In the genomic region with DNA sequence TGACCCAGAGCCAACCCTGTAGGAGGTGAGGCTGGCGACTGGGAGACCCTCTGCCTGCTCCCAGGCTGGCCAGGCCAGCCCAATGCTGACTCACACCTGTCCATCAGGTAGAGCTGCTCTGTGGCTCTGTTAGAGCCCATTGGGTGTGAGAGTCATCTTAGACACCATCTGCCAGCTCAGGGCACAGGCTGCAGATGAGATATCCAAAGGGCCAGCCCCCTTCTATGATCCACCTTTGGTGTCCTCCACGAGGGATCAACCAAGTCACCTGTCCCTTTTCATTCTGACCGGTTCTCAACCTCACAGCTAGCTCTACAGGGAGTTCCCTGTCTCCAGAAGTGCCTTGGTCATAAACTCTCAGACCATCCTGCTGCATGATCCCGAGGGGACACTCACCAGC, we compare ENCODE assay signal across 8 mouse cellular contexts. TPM values are rescaled to one million over a fixed set of nuclear protein-coding genes. Genes with fewer than 3 reads are reported as not detected.
A peak's percentile ranks its signal among the peaks of the same experiment; 100 is the strongest.
DNase-seq lines count a peak whose midpoint lies in the region; ATAC-seq and TF ChIP-seq lines count a peak whose summit lies in the region.

No protein-coding gene starts in this region.

- peak overlapping the region; percentile 92; the same call in 1 of the 2 replicates for H3K9ac ChIP-seq in heart, embryonic 12.5 days
- H3K9ac ChIP-seq in CH12.LX (ENCODE audit: insufficient read depth, low read depth) = peak overlapping the region; percentile 80
- H3K9ac ChIP-seq in forebrain, embryonic 11.5 days (ENCODE audit: low read length) = peak overlapping the region; percentile 93
- peak overlapping the region; percentile 86 for H3K9ac ChIP-seq in liver, embryonic 13.5 days

- peak overlapping the region; percentile 72 for H3K4me3 ChIP-seq in heart, embryonic 12.5 days
- H3K4me3 ChIP-seq in CH12.LX (replicated peaks in 1 of 3; ENCODE audit: low read depth in 2 of 3, low read length in 2 of 3, poor library complexity in 1 of 3) = peak overlapping the region; percentile 75 to 97 (median 89)
- peak overlapping the region; percentile 87 for H3K4me3 ChIP-seq in forebrain, embryonic 11.5 days (ENCODE audit: low read depth, low read length)
- H3K4me3 ChIP-seq in liver, embryonic 13.5 days (replicated peaks) = peak overlapping the region; percentile 75

- DNase-seq in heart, postnatal 14 days = no peak
- DNase-seq in CH12.LX (ENCODE audit: extremely low read depth) = no peak
- DNase-seq in forebrain, embryonic 11.5 days (ENCODE audit: low spot score) = no peak
- DNase-seq in liver, embryonic 13.5 days = no peak
- DNase-seq in layer of hippocampus, adult 18-20 months (ENCODE audit: low spot score in 2 of 2) = no peak
- no peak for DNase-seq in adrenal gland, adult (ENCODE audit: inconsistent age in 2 of 2, low spot score in 1 of 2)

- dilution Hi-C loops in CH12.LX (cut with MboI; ENCODE audit: extremely low pct_ligation_motif_present, extremely low pct_unique_long_range_greater_than_20kb, low sequenced_read_pairs) = no loop called here

- no peak for ATAC-seq in heart, embryonic 12.5 days (ENCODE audit: insufficient number of reproducible peaks, low FRiP score)
- no peak for ATAC-seq in forebrain, embryonic 11.5 days (replicated peaks; ENCODE audit: low FRiP score)
- ATAC-seq in liver, embryonic 13.5 days (ENCODE audit: low read depth) = no peak
- ATAC-seq in erythroid progenitor cell, adult 5-6 weeks (replicated peaks; ENCODE audit: low FRiP score, poor library complexity, severe bottlenecking) = no peak

- peaks cover 50% of the 10 kb centered on the region for H3K36me3 ChIP-seq in heart, embryonic 12.5 days
- H3K36me3 ChIP-seq in CH12.LX (replicated peaks in 1 of 2; ENCODE audit: control insufficient read depth in 1 of 2, insufficient read depth in 1 of 2, low read length in 1 of 2) = peaks cover 43 to 57% of the 10 kb centered on the region in 2 experiments
- peaks cover 36% of the 10 kb centered on the region for H3K36me3 ChIP-seq in forebrain, embryonic 11.5 days (ENCODE audit: control insufficient read depth, insufficient read depth, low read length)
- peaks cover 53% of the 10 kb centered on the region for H3K36me3 ChIP-seq in liver, embryonic 13.5 days

- no peak for TF ChIP-seq RAD21 in CH12.LX (IDR thresholded peaks at IDR 0.05; ENCODE audit: low read depth, low read length)

- no peak; the same call in 1 of the 2 replicates for TF ChIP-seq POLR2A in CH12.LX (IDR thresholded peaks at IDR 0.05; ENCODE audit: low read depth, low read length)

- in situ Hi-C loops in CH12.LX (cut with MboI; ENCODE audit: low pct_ligation_motif_present, low pct_unique_long_range_greater_than_20kb, low sequenced_read_pairs) = loop anchor here (5.0 kb wide), 1 partner anchor 65 kb away; no protein-coding TSS in a partner anchor

- H3K27me3 ChIP-seq in heart, embryonic 12.5 days (replicated peaks) = no peaks in the 10 kb centered on the region
- no peaks in the 10 kb centered on the region for H3K27me3 ChIP-seq in CH12.LX (replicated peaks)
- no peaks in the 10 kb centered on the region for H3K27me3 ChIP-seq in forebrain, embryonic 11.5 days (ENCODE audit: control insufficient read depth, insufficient read depth, low read length)
- H3K27me3 ChIP-seq in liver, embryonic 13.5 days = no peaks in the 10 kb centered on the region

- no peak overlapping the region for H3K27ac ChIP-seq in heart, embryonic 12.5 days (ENCODE audit: poor library complexity, severe bottlenecking)
- no peak overlapping the region for H3K27ac ChIP-seq in CH12.LX (ENCODE audit: insufficient read depth, low read depth)
- no peak overlapping the region for H3K27ac ChIP-seq in forebrain, embryonic 11.5 days (ENCODE audit: low read depth, low read length)
- no peak overlapping the region for H3K27ac ChIP-seq in liver, embryonic 13.5 days

- TF ChIP-seq EP300 in CH12.LX (IDR thresholded peaks at IDR 0.05; ENCODE audit: low read length) = no peak

- H3K4me2 ChIP-seq in heart, embryonic 12.5 days = peak overlapping the region; percentile 85
- H3K4me2 ChIP-seq in CH12.LX (ENCODE audit: insufficient read depth, low read depth, poor library complexity, severe bottlenecking) = peak overlapping the region; percentile 83
- peak overlapping the region; percentile 98 for H3K4me2 ChIP-seq in forebrain, embryonic 11.5 days (ENCODE audit: low read depth, low read length, severe bottlenecking)
- peak overlapping the region; percentile 98 for H3K4me2 ChIP-seq in liver, embryonic 13.5 days

- intact Hi-C loops in heart, postnatal 14 days (cut with DNase I) = loop anchor here (5.0 kb wide), 1 partner anchor 80 kb away; no protein-coding TSS in a partner anchor

- no peaks in the 10 kb centered on the region for H3K9me3 ChIP-seq in heart, embryonic 12.5 days (replicated peaks)
- H3K9me3 ChIP-seq in CH12.LX (replicated peaks; ENCODE audit: low read length) = no peaks in the 10 kb centered on the region
- no peaks in the 10 kb centered on the region for H3K9me3 ChIP-seq in forebrain, embryonic 11.5 days (ENCODE audit: control insufficient read depth, low read length)
- H3K9me3 ChIP-seq in liver, embryonic 13.5 days (replicated peaks) = no peaks in the 10 kb centered on the region

- TF ChIP-seq CTCF in CH12.LX (conservative IDR thresholded peaks at IDR 0.05 in 1 of 2, IDR thresholded peaks at IDR 0.05 in 1 of 2; ENCODE audit: low read depth in 2 of 2, low read length in 2 of 2) = no peak

- 57% methylated on average over 4 of the region's 4 CpGs for WGBS in heart, embryonic 12.5 days
- WGBS in forebrain, embryonic 11.5 days = 55% methylated on average over 4 of the region's 4 CpGs
- WGBS in liver, embryonic 13.5 days (ENCODE audit: insufficient replicate concordance) = 40% methylated on average over 4 of the region's 4 CpGs

- peaks cover 33% of the 10 kb centered on the region for H3K79me2 ChIP-seq in CH12.LX (replicated peaks; ENCODE audit: control insufficient read depth, extremely low read depth, insufficient read depth, poor library complexity, severe bottlenecking)

- peaks cover 41% of the 10 kb centered on the region for H3K4me1 ChIP-seq in heart, embryonic 12.5 days (replicated peaks)
- H3K4me1 ChIP-seq in CH12.LX (ENCODE audit: control insufficient read depth in 1 of 2, insufficient read depth in 2 of 2) = peaks cover 23 to 45% of the 10 kb centered on the region in 2 experiments
- H3K4me1 ChIP-seq in forebrain, embryonic 11.5 days (replicated peaks; ENCODE audit: control insufficient read depth, insufficient read depth, low read length) = peaks cover 29% of the 10 kb centered on the region
- peaks cover 54% of the 10 kb centered on the region for H3K4me1 ChIP-seq in liver, embryonic 13.5 days (replicated peaks)

RNA-seq across cellular contexts. Expression of gene Fasn, which starts 2.0 kb away (rescaled TPM):
- 45.1 and 47.5 TPM in 2 replicates for polyA plus RNA-seq in heart, embryonic 12.5 days (2016; fragmentation: Nextera tagmentation; extraction: Ambion mirVana)
- 10 to 100 TPM; 23.0 to 23.2 TPM for total RNA-seq in heart, postnatal 14 days (2021)
- total RNA-seq in CH12.LX (2012; rRNA removed) = 186 and 279 TPM in 2 replicates
- total RNA-seq in CH12.LX (2014; rRNA removed) = 109 and 116 TPM in 2 replicates
- 241 and 300 TPM in 2 replicates for polyA plus RNA-seq in CH12.LX (2012; ENCODE audit: insufficient read length, low read depth)
- polyA plus RNA-seq in forebrain, embryonic 11.5 days (2014; fragmentation: Nextera tagmentation; extraction: Ambion mirVana) = 139 and 140 TPM in 2 replicates
- 15.3 and 17.9 TPM in 2 replicates for polyA plus RNA-seq in liver, embryonic 13.5 days (2015; fragmentation: Nextera tagmentation; extraction: Ambion mirVana)
- 3.2 and 16.3 TPM in 2 replicates for total RNA-seq in erythroid progenitor cell, adult 5-6 weeks (2015; ENCODE audit: low replicate concordance)
- 0.83 and 2.8 TPM in 2 replicates for total RNA-seq in erythroid progenitor cell, adult 5-6 weeks (2017; ENCODE audit: low replicate concordance)
- 100 to 1,000 TPM; 183 to 187 TPM for total RNA-seq in layer of hippocampus, adult 18-20 months (2021)

RNA-seq across cellular contexts. Expression of gene Dus1l, which starts 26.1 kb away (rescaled TPM):
- polyA plus RNA-seq in heart, embryonic 12.5 days (2016; fragmentation: Nextera tagmentation; extraction: Ambion mirVana) = 48.0 and 48.3 TPM in 2 replicates
- 10 to 100 TPM; 31.2 to 34.1 TPM for total RNA-seq in heart, postnatal 14 days (2021)
- 120 and 164 TPM in 2 replicates for total RNA-seq in CH12.LX (2012; rRNA removed)
- total RNA-seq in CH12.LX (2014; rRNA removed) = 98.7 and 105 TPM in 2 replicates
- 155 and 165 TPM in 2 replicates for polyA plus RNA-seq in CH12.LX (2012; ENCODE audit: insufficient read length, low read depth)
- 71.7 and 80.3 TPM in 2 replicates for polyA plus RNA-seq in forebrain, embryonic 11.5 days (2014; fragmentation: Nextera tagmentation; extraction: Ambion mirVana)
- polyA plus RNA-seq in liver, embryonic 13.5 days (2015; fragmentation: Nextera tagmentation; extraction: Ambion mirVana) = 82.6 and 86.2 TPM in 2 replicates
- total RNA-seq in erythroid progenitor cell, adult 5-6 weeks (2015; ENCODE audit: low replicate concordance) = 46.1 and 62.0 TPM in 2 replicates
- 15.4 and 24.6 TPM in 2 replicates for total RNA-seq in erythroid progenitor cell, adult 5-6 weeks (2017; ENCODE audit: low replicate concordance)
- total RNA-seq in layer of hippocampus, adult 18-20 months (2021) = 10 to 100 TPM; 40.1 to 40.4 TPM

RNA-seq across cellular contexts. Expression of gene Gps1, which starts 38.2 kb away (rescaled TPM):
- polyA plus RNA-seq in heart, embryonic 12.5 days (2016; fragmentation: Nextera tagmentation; extraction: Ambion mirVana) = 139 and 140 TPM in 2 replicates
- total RNA-seq in heart, postnatal 14 days (2021) = 10 to 100 TPM; 56.9 to 57.5 TPM
- total RNA-seq in CH12.LX (2012; rRNA removed) (174 and 254 TPM in 2 replicates), CH12.LX (2014; rRNA removed) (184 and 188 TPM in 2 replicates)
- 141 and 158 TPM in 2 replicates for polyA plus RNA-seq in CH12.LX (2012; ENCODE audit: insufficient read length, low read depth)
- polyA plus RNA-seq in forebrain, embryonic 11.5 days (2014; fragmentation: Nextera tagmentation; extraction: Ambion mirVana) = 271 and 304 TPM in 2 replicates
- polyA plus RNA-seq in liver, embryonic 13.5 days (2015; fragmentation: Nextera tagmentation; extraction: Ambion mirVana) = 102 and 104 TPM in 2 replicates
- 31.4 and 39.0 TPM in 2 replicates for total RNA-seq in erythroid progenitor cell, adult 5-6 weeks (2015; ENCODE audit: low replicate concordance)
- total RNA-seq in erythroid progenitor cell, adult 5-6 weeks (2017; ENCODE audit: low replicate concordance) = 17.6 and 19.9 TPM in 2 replicates
- total RNA-seq in layer of hippocampus, adult 18-20 months (2021) = 100 to 1,000 TPM; 152 to 154 TPM

RNA-seq across cellular contexts. Expression of gene Rfng, which starts 38.3 kb away (rescaled TPM):
- polyA plus RNA-seq in heart, embryonic 12.5 days (2016; fragmentation: Nextera tagmentation; extraction: Ambion mirVana) = 23.2 and 24.9 TPM in 2 replicates
- total RNA-seq in heart, postnatal 14 days (2021) = 10 to 100 TPM; 11.8 to 12.0 TPM
- 10.0 and 10.4 TPM in 2 replicates for total RNA-seq in CH12.LX (2012; rRNA removed)
- total RNA-seq in CH12.LX (2014; rRNA removed) = 3.8 and 4.3 TPM in 2 replicates
- 14.2 and 17.6 TPM in 2 replicates for polyA plus RNA-seq in CH12.LX (2012; ENCODE audit: insufficient read length, low read depth)
- 45.4 and 48.3 TPM in 2 replicates for polyA plus RNA-seq in forebrain, embryonic 11.5 days (2014; fragmentation: Nextera tagmentation; extraction: Ambion mirVana)
- polyA plus RNA-seq in liver, embryonic 13.5 days (2015; fragmentation: Nextera tagmentation; extraction: Ambion mirVana) = 11.2 and 15.4 TPM in 2 replicates
- 3.2 and 6.7 TPM in 2 replicates for total RNA-seq in erythroid progenitor cell, adult 5-6 weeks (2015; ENCODE audit: low replicate concordance)
- 0.91 and 1.3 TPM in 2 replicates for total RNA-seq in erythroid progenitor cell, adult 5-6 weeks (2017; ENCODE audit: low replicate concordance)
- 10 to 100 TPM; 57.1 to 59.9 TPM for total RNA-seq in layer of hippocampus, adult 18-20 months (2021)

RNA-seq across cellular contexts. Expression of gene Hmga1b, which starts 59.7 kb away (rescaled TPM):
- polyA plus RNA-seq in heart, embryonic 12.5 days (2016; fragmentation: Nextera tagmentation; extraction: Ambion mirVana) = 3.5 and 5.3 TPM in 2 replicates
- 10 to 100 TPM; 23.8 to 68.1 TPM for total RNA-seq in heart, postnatal 14 days (2021)
- total RNA-seq in CH12.LX (2012; rRNA removed) (167 and 203 TPM in 2 replicates), CH12.LX (2014; rRNA removed) (105 and 126 TPM in 2 replicates)
- polyA plus RNA-seq in CH12.LX (2012; ENCODE audit: insufficient read length, low read depth) = 368 and 414 TPM in 2 replicates
- polyA plus RNA-seq in forebrain, embryonic 11.5 days (2014; fragmentation: Nextera tagmentation; extraction: Ambion mirVana) = 7.6 and 8.3 TPM in 2 replicates
- 4.9 and 6.5 TPM in 2 replicates for polyA plus RNA-seq in liver, embryonic 13.5 days (2015; fragmentation: Nextera tagmentation; extraction: Ambion mirVana)
- 3.2 and 12.6 TPM in 2 replicates for total RNA-seq in erythroid progenitor cell, adult 5-6 weeks (2015; ENCODE audit: low replicate concordance)
- 3.0 and 5.7 TPM in 2 replicates for total RNA-seq in erythroid progenitor cell, adult 5-6 weeks (2017; ENCODE audit: low replicate concordance)
- total RNA-seq in layer of hippocampus, adult 18-20 months (2021) = 10 to 100 TPM; 20.9 to 24.0 TPM

Comparison
In these comparisons a context has a peak if more than half of its experiments do, and no peak if none do; other contexts are left out.
1. RNA of gene Fasn, which starts 2.0 kb away (total RNA-seq): 183 to 187 TPM in layer of hippocampus, adult 18-20 months and 109 to 279 TPM in CH12.LX; 23.0 to 23.2 TPM in heart, postnatal 14 days and 0.83 to 16.3 TPM in erythroid progenitor cell, adult 5-6 weeks; every median in the first group is over 4 times any median in the second.
2. Peak in every context shown above with its lines, with median percentiles within 50 percentile points of each other: H3K4me2 ChIP-seq, H3K4me3 ChIP-seq and H3K9ac ChIP-seq.